Mouse (Mus musculus) intestine, embryonic 14.5 days (tissue): ENCODE data around the gene P3h1. TPM values are rescaled to one million over a fixed set of nuclear protein-coding genes. Genes with fewer than 3 reads are reported as not detected.

Experiments used
- ATAC-seq: fragments of 200-750 bp; cut with Nextera tagmentation; replicated peaks from 2 replicates; pipeline ENCODE4 v1.8.0; 2017; ENCODE audit warnings: low read depth, moderate number of reproducible peaks, moderate TSS enrichment, moderate library complexity; ENCODE audit not compliant: low FRiP score, low TSS enrichment
- DNase-seq: peaks from one replicate; pipeline ENCODE4 v3.0.0-alpha.2; 2018; ENCODE audit warnings: low spot score
- H3K27ac ChIP-seq: fragments of 300-500 bp; sonication (generic); 2 replicates; pipeline ENCODE4 v1.5.1; 2014; ENCODE audit warnings: low read depth, mild to moderate bottlenecking, control low read depth
- H3K27me3 ChIP-seq: fragments of 300-500 bp; sonication (generic); replicated peaks from 2 replicates; pipeline ENCODE4 v1.6.1; 2014; ENCODE audit warnings: low read length, control low read depth; ENCODE audit not compliant: control insufficient read depth, insufficient read depth
- H3K36me3 ChIP-seq: fragments of 300-500 bp; sonication (generic); 2 replicates; pipeline ENCODE4 v1.6.1; 2014; ENCODE audit warnings: low read length, control low read depth; ENCODE audit not compliant: control insufficient read depth, insufficient read depth
- H3K4me1 ChIP-seq: fragments of 300-500 bp; sonication (generic); replicated peaks from 2 replicates; pipeline ENCODE4 v1.6.1; 2014; ENCODE audit warnings: low read length, control low read depth, mixed read lengths; ENCODE audit not compliant: control insufficient read depth, insufficient read depth
- H3K4me2 ChIP-seq: fragments of 300-500 bp; sonication (generic); 2 replicates; pipeline ENCODE4 v1.6.1; 2014; ENCODE audit warnings: low read length
- H3K4me3 ChIP-seq: fragments of 300-500 bp; sonication (generic); 2 replicates; pipeline ENCODE4 v1.5.1; 2014; ENCODE audit warnings: low read depth, low read length, control low read depth, mixed read lengths
- H3K9ac ChIP-seq: fragments of 300-500 bp; sonication (generic); 2 replicates; pipeline ENCODE4 v1.6.1; 2014; ENCODE audit warnings: mild to moderate bottlenecking, low read length
- H3K9me3 ChIP-seq: fragments of 300-500 bp; sonication (generic); 2 replicates; pipeline ENCODE4 v1.6.1; 2016; ENCODE audit warnings: low read length, control low read depth; ENCODE audit not compliant: control insufficient read depth
- WGBS: fragments of 180-500 bp; shearing (Covaris S2); extraction: QIAGEN DNeasy Blood & Tissue Kit; methylation state at CpG from one replicate; pipeline ENCODE4 v1.1.7; 2014; 5-methylcytosine and 5-hydroxymethylcytosine counted together
- polyA plus RNA-seq: library from polyadenylated mRNA; unstranded; fragments of >200 nt; fragmentation: Nextera tagmentation; extraction: Ambion mirVana; gene quantifications from 2 replicates; pipeline ENCODE4 v1.2.1, GENCODE M21; 2014

Gene P3h1
- polyA plus RNA-seq, 1 experiment from 2014 or later = 38.2 TPM

DNA sequence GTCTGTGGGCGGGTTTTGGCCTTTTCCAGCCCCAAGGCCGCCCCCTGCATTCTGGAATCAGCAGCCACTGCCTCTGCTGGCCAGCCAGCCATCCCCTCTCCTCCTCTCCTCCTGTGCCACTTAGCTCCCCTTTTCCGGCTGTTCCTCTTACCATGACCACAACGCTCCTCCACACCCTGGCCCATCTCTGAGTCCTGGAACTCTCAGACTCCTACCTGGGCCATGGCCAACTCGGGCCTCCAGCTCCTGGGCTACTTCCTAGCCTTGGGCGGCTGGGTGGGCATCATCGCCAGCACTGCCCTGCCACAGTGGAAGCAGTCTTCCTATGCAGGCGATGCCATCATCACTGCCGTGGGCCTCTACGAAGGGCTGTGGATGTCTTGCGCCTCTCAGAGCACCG lies 22.6 kb downstream of the P3h1 start, which contains the start of gene Cldn19:
Gene Cldn19 (plus strand): TSS at position 64 of the 400 bp plus-strand sequence.
- H3K36me3 ChIP-seq = no peaks in the 10 kb centered on the region
- H3K4me3 ChIP-seq = no peak within 1 kb of the TSS
- no peaks in the 10 kb centered on the region for H3K9me3 ChIP-seq
- no peaks in the 10 kb centered on the region for H3K27me3 ChIP-seq
- H3K9ac ChIP-seq = no peak within 1 kb of the TSS
- no peak for ATAC-seq
- H3K4me2 ChIP-seq = no peak within 1 kb of the TSS
- 85% methylated on average over 12 of the region's 12 CpGs for WGBS
- H3K27ac ChIP-seq = no peak within 1 kb of the TSS
- peaks cover 4% of the 10 kb centered on the region; the same call in 1 of the 2 replicates for H3K4me1 ChIP-seq
- no peak for DNase-seq

DNA sequence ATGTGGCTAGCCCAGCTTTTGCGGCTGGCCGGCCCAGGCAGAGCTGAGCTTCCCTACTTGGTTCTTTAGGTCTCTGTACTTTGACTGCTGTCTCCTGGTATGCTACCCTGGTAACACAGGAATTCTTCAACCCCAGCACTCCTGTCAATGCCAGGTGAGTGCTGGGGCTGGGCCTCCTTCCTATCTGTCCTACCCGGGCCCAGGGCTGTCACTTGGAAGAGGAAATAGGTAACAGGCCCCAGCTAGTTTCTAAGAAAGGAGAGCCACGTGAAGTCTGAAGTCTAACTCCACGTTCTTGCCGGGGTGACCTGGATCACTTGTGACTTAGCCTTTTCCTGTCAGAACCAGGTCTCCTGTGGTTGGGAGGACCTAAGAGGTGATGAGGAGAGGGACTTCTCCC lies 24.4 kb downstream of the P3h1 start:
- Histone ChIP-seq H3K9ac (no peak overlapping the region), H3K4me3 (no peak overlapping the region)

DNA sequence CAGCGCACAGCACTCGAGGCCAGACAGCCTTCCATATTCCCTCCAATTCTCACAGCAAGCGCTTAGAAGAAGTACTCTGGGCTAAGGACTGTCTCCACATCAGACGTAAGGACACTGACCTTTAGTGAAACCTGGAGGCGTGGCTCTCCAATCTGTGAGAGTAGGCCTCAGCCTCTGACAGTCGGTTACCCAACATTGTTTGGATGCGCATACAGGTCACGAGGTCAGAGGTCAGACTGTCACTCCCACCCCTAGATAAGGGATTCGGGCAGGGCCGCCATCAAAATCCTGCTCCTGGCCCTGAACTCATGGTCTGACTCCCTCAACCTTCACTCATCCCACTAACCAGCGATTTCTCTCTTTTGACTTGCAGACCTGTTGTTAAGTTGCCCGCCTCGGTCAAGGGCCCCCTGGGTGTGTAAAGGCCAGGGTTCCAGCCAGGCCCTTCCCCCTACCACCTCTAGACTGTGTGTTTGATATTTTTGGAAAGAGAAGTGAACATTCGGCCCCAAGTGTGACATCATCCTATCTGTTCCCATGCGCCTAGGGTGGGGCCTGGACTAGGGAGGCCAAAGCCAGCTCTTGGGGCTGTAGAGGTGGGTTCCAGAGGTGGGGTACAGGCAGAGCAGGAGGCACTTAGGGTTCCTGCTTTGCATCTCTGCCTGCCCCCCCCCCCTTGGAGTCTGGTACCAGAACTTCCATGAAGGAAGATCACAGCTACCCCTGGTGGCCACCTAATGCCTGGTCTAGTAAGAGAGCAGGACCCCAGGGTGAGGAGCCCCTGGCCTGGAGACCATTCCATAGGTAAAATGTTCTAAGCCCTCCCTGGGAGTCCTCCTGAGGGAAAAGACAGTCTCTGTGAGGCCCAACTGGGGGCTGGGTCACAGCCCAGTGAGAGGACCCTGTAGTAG lies 26.9 kb downstream of the P3h1 start:
- ATAC-seq = 0 out of 2 replicates have a peak, but pooled peaks have one; percentile 9
- no peaks in the 10 kb centered on the region for H3K27me3 ChIP-seq
- no peaks in the 10 kb centered on the region for H3K4me1 ChIP-seq
- no peak overlapping the region for H3K4me3 ChIP-seq
- 75% methylated on average over 15 of the region's 15 CpGs for WGBS
- DNase-seq = no peak
- H3K36me3 ChIP-seq = no peaks in the 10 kb centered on the region
- H3K27ac ChIP-seq = no peak overlapping the region
- no peak overlapping the region for H3K9ac ChIP-seq
- H3K4me2 ChIP-seq = no peak overlapping the region
- H3K9me3 ChIP-seq = no peaks in the 10 kb centered on the region

More for the DNA sequence above, 24.4 kb downstream of the P3h1 start:
- Histone ChIP-seq H3K9me3 (no peaks in the 10 kb centered on the region), H3K4me2 (no peak overlapping the region), H3K27me3 (no peaks in the 10 kb centered on the region), H3K4me1 (peaks cover 4% of the 10 kb centered on the region; the same call in 1 of the 2 replicates), H3K27ac (no peak overlapping the region), H3K36me3 (no peaks in the 10 kb centered on the region)
- no peak for DNase-seq
- whole genome bisulfite sequencing = 67% methylated on average over 6 of the region's 6 CpGs
- no peak for ATAC-seq

DNA sequence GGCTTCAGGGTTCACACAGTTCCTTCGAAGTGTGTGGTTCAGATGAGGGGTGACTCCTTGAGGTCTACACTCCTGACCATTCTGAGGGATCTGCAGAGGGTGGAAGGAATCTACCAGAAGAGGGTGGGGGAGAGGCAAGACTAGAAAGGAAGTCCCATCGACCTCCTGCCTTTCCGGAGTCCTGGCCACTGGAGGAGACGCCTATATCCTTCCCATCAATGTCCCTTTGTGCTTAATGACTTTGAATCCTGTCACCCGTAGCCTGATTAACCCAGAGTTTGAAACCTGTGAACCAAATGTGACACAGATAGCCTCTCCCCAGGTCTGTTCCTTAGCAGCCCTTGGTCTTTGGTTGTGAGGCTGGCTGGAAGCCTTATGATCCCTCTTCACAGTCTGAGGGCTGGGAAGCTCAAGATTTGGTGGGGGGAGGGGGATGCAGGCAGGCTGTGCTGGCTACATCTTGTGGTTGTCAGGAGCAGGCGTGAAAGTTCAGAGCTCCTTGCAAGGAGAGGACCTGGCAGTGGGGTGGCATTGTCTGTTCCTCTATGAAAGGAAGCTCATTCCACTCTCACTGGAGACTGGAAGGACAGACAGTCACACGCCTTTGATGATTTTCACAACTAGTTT lies 28.5 kb downstream of the P3h1 start:
- no peak for ATAC-seq
- no peak for DNase-seq
- no peak overlapping the region for H3K4me2 ChIP-seq
- no peak overlapping the region for H3K9ac ChIP-seq
- H3K4me1 ChIP-seq = no peaks in the 10 kb centered on the region
- 43% methylated on average over 7 of the region's 7 CpGs for WGBS
- H3K36me3 ChIP-seq = no peaks in the 10 kb centered on the region
- no peaks in the 10 kb centered on the region for H3K9me3 ChIP-seq
- no peak overlapping the region for H3K27ac ChIP-seq
- H3K27me3 ChIP-seq = no peaks in the 10 kb centered on the region
- no peak overlapping the region for H3K4me3 ChIP-seq

DNA sequence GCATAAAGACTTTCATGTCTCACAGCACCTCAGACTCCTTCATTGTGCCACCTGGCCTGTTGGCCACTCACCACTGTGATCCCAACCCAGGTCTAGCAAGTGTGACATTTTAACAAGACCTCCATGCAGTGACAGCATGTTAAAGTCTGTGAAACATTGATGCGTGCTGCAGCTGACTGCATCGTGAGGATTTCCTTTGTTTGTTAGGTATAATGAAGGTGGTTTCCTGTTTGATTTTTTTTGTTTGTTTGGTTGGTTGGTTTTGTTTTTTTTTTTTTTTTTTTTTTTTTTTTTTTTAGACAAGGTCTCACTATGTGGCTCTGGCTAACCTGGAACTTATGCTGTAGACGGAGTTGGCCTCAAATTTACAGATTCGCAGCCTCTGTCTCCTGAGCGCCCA lies 29.8 kb downstream of the P3h1 start:
- H3K4me1 ChIP-seq = no peaks in the 10 kb centered on the region
- no peaks in the 10 kb centered on the region for H3K27me3 ChIP-seq
- no peak overlapping the region for H3K9ac ChIP-seq
- no peak overlapping the region for H3K4me2 ChIP-seq
- no peaks in the 10 kb centered on the region for H3K9me3 ChIP-seq
- H3K27ac ChIP-seq = no peak overlapping the region
- no peak overlapping the region for H3K4me3 ChIP-seq
- 86% methylated on average over 5 of the region's 5 CpGs for WGBS
- ATAC-seq (no peak), DNase-seq (no peak)
- H3K36me3 ChIP-seq = no peaks in the 10 kb centered on the region

DNA sequence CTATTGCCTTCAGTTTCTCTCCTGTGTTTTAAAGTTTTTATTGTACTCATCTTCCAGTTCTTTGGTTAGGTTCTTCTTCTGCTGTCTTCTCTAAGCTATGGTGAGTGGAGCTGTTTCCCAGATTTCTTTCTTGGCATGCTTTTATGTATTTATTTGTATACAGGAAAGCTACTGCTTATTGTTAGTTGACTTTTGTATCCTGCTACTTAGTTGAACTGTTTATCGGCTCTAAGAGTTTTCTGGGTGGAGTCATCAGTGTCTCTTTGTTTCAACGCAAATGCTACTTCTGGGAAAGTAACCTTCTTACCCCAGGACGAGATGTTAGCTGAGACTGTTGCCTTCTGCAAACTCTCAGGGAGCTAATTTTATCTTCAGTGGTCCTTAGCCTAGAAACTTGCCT lies 30.7 kb downstream of the P3h1 start:
- WGBS = 67% methylated on average over 3 of the region's 3 CpGs
- ATAC-seq = no peak

DNA sequence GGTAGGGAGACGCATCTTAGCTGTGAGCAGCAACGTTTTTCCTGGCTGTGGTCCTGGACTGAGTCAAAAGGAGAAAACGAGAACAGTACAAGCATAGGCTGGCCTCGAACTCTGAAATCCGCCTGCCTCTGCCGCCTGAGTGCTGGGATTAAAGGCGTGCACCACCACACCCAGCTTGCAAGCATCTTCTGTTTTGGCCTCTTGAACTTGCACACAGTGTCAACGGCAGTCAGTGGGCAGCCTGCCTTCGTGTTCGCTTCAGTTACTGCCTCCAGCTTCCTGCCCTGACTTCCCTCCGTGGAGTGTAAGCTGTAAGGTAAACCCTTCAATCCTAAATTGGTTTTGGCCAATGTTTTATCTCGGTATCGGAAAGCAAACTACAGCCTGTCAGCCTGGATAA lies 33.9 kb downstream of the P3h1 start:
- no peaks in the 10 kb centered on the region for H3K4me1 ChIP-seq
- no peaks in the 10 kb centered on the region for H3K9me3 ChIP-seq
- DNase-seq = no peak
- no peak overlapping the region for H3K27ac ChIP-seq
- H3K36me3 ChIP-seq = peaks cover 19% of the 10 kb centered on the region
- H3K27me3 ChIP-seq = no peaks in the 10 kb centered on the region
- ATAC-seq = no peak
- H3K4me2 ChIP-seq = no peak overlapping the region
- H3K9ac ChIP-seq = no peak overlapping the region
- H3K4me3 ChIP-seq = no peak overlapping the region
- WGBS = 76% methylated on average over 13 of the region's 13 CpGs

More for the DNA sequence above, 30.7 kb downstream of the P3h1 start:
- H3K9ac ChIP-seq = no peak overlapping the region
- H3K27me3 ChIP-seq = no peaks in the 10 kb centered on the region
- H3K4me3 ChIP-seq = no peak overlapping the region
- no peaks in the 10 kb centered on the region for H3K4me1 ChIP-seq
- no peak overlapping the region for H3K4me2 ChIP-seq
- no peak for DNase-seq
- H3K27ac ChIP-seq = no peak overlapping the region
- no peaks in the 10 kb centered on the region for H3K9me3 ChIP-seq
- no peaks in the 10 kb centered on the region for H3K36me3 ChIP-seq

DNA sequence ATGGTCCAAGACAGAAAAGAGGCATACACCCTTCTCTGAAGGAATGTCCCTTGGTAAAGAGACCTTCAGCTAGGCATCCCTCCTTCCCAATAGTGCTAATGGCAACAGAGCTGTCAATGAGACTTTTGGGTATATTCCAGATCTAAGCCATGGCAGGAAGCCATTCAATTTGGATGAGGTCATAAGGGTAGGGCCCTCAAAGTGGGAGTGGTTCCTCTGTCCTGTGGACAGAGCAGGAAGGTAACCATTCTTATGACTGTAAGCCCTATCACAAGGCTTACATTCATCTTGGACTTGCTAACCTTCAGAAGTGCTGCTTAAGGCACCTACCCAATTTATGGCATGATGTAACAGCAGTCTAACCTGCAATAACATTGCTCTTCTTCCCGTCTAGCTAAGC lies 41.9 kb downstream of the P3h1 start:
- no peaks in the 10 kb centered on the region for H3K9me3 ChIP-seq
- H3K9ac ChIP-seq = no peak overlapping the region
- H3K4me2 ChIP-seq = no peak overlapping the region
- H3K4me3 ChIP-seq = no peak overlapping the region
- ATAC-seq = no peak
- no peak for DNase-seq
- H3K27ac ChIP-seq = no peak overlapping the region
- no peaks in the 10 kb centered on the region for H3K27me3 ChIP-seq
- WGBS = 71% methylated on average over 1 of the region's 1 CpGs
- peaks cover 86% of the 10 kb centered on the region for H3K36me3 ChIP-seq
- no peaks in the 10 kb centered on the region for H3K4me1 ChIP-seq
